Mouse (Mus musculus) kidney, postnatal 0 days (tissue): ENCODE results near the gene Tmem218. TPM values are rescaled to one million over a fixed set of nuclear protein-coding genes. Genes with fewer than 3 reads are reported as not detected.

Experiments used
- ATAC-seq: fragments of 200-750 bp; cut with Nextera tagmentation; replicated peaks from 2 replicates; pipeline ENCODE4 v1.8.0; 2017; ENCODE audit warnings: low read depth, moderate number of reproducible peaks, moderate TSS enrichment, moderate library complexity; ENCODE audit not compliant: low FRiP score
- DNase-seq: peaks from one replicate; pipeline ENCODE4 v3.0.0-alpha.2; 2016; ENCODE audit warnings: low spot score
- H3K27ac ChIP-seq: fragments of 300-500 bp; sonication (generic); 2 replicates; pipeline ENCODE4 v1.5.1; 2014; ENCODE audit warnings: mild to moderate bottlenecking
- H3K27me3 ChIP-seq: fragments of 300-500 bp; sonication (generic); 2 replicates; pipeline ENCODE4 v1.6.1; 2014; ENCODE audit warnings: low read length, mixed read lengths; ENCODE audit not compliant: insufficient read depth
- H3K36me3 ChIP-seq: fragments of 300-500 bp; sonication (generic); 2 replicates; pipeline ENCODE4 v1.6.1; 2014; ENCODE audit warnings: low read length, mixed read lengths; ENCODE audit not compliant: insufficient read depth
- H3K4me1 ChIP-seq: fragments of 300-500 bp; sonication (generic); replicated peaks from 2 replicates; pipeline ENCODE4 v1.6.1; 2014; ENCODE audit warnings: antibody characterized with exemption, low read length, mixed read lengths; ENCODE audit not compliant: insufficient read depth
- H3K4me2 ChIP-seq: fragments of 300-500 bp; sonication (generic); 2 replicates; pipeline ENCODE4 v1.6.1; 2014; ENCODE audit warnings: mild to moderate bottlenecking, low read length, moderate library complexity, mixed read lengths
- H3K4me3 ChIP-seq: fragments of 300-500 bp; sonication (generic); replicated peaks from 2 replicates; pipeline ENCODE4 v1.5.1; 2014; ENCODE audit warnings: low read depth, low read length
- H3K9ac ChIP-seq: fragments of 300-500 bp; sonication (generic); 2 replicates; pipeline ENCODE4 v1.6.1; 2014; ENCODE audit warnings: low read depth, low read length
- H3K9me3 ChIP-seq: fragments of 300-500 bp; sonication (generic); replicated peaks from 2 replicates; pipeline ENCODE4 v1.6.1; 2016; ENCODE audit warnings: low read length, inconsistent platforms, mixed read lengths
- CTCF ChIP-seq: IDR thresholded peaks from 2 replicates; pipeline ENCODE4 v1.5.1; 2016; ENCODE audit warnings: antibody characterized with exemption, low read depth, mild to moderate bottlenecking, moderate library complexity
- WGBS: fragments of 180-500 bp; shearing (Covaris S2); extraction: QIAGEN DNeasy Blood & Tissue Kit; methylation state at CpG from one replicate; pipeline ENCODE4 v1.1.7; 2014; 5-methylcytosine and 5-hydroxymethylcytosine counted together
- polyA plus RNA-seq: library from polyadenylated mRNA; unstranded; fragments of >200 nt; fragmentation: Nextera tagmentation; extraction: Ambion mirVana; gene quantifications from 2 replicates; pipeline ENCODE4 v1.2.1, GENCODE M21; 2015

Gene Tmem218
- polyA plus RNA-seq, result 15.5 and 15.7 TPM in 2 replicates

DNA sequence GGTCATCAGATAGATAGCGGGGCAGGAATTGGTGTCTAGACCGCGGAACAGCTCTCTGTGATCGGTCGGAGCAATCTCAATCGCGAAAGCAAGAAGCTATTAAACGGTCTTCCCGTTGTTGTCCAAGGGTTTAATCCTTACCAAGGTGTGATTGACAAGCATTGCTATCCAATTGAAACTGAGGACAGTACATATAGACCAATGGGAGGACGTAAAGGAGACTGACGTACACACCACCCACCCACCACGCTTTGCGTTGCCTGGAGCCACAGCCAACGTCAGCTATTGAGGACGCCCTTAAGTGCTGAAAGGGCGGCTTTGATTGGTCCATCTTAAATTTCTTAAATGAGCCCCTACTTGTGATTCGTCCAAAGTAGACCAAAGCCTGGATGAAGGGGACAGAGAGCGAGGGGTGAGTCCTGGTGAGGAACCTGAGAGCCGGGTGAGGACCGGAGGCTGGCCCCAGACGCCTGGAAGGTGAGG is at the start of gene Tmem218:
Gene Tmem218 (plus strand): TSS at position 295 of the 483 bp plus-strand sequence.
- ATAC-seq (peak; percentile 100), DNase-seq (peak; percentile 100)
- peak within 1 kb of the TSS; percentile 84 for H3K27ac ChIP-seq
- no peaks in the 10 kb centered on the region for H3K4me1 ChIP-seq
- WGBS, result under 1% methylated on average over 21 of the region's 21 CpGs
- no peaks in the 10 kb centered on the region for H3K9me3 ChIP-seq
- H3K4me2 ChIP-seq, result peak within 1 kb of the TSS; percentile 78
- TF ChIP-seq CTCF, result no peak
- no peaks in the 10 kb centered on the region for H3K36me3 ChIP-seq
- H3K9ac ChIP-seq, result peak within 1 kb of the TSS; percentile 64
- H3K4me3 ChIP-seq, result peak within 1 kb of the TSS; percentile 68
- no peaks in the 10 kb centered on the region for H3K27me3 ChIP-seq

DNA sequence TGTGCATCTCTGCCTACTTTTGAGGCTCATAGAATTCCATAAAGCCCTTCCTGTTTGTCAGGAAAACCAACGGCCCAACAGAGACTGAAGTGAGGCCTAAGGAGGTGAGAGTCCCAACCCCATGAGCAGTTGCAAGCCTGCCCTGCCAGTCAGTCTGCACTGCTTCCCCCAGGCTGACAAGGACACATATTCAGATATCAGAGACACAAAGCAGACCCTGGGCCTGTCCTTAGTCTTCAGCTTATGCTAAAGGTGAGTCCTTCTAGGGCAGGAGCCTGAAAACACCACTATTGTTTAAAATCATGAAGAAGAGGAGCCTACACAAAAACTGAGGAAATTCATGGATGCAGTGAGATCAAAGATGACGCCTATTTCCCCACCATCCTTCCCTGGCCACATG is 47.3 kb upstream of the Tmem218 start:
- DNase-seq (no peak), ATAC-seq (no peak)
- H3K4me2 ChIP-seq, result no peak overlapping the region
- no peak overlapping the region for H3K9ac ChIP-seq
- no peaks in the 10 kb centered on the region for H3K9me3 ChIP-seq
- 79% methylated on average over 2 of the region's 2 CpGs for WGBS
- H3K27me3 ChIP-seq, result no peaks in the 10 kb centered on the region
- no peak overlapping the region for H3K27ac ChIP-seq
- no peaks in the 10 kb centered on the region for H3K4me1 ChIP-seq
- no peak overlapping the region for H3K4me3 ChIP-seq
- H3K36me3 ChIP-seq, result no peaks in the 10 kb centered on the region
- TF ChIP-seq CTCF, result no peak

DNA sequence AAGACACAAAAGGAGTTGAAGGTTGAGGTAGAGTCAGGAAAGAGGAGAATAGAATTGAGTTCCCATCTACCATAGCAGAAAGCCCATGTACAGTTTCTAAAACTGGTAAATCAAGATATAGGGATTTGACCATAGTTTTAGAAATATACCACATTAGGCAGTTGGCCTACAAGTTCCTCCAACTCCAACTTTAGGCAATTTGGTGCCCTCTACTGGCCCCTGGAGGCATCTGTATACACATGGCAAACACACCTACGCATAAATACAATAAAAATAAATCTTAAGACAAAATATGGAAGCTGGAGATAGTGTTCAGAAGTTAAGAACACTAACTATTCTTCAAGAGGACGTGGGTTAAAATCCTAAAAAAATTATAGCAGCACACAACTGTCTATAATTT is 41.1 kb upstream of the Tmem218 start:
- Histone ChIP-seq H3K27ac (no peak overlapping the region), H3K27me3 (no peaks in the 10 kb centered on the region), H3K4me2 (no peak overlapping the region), H3K9me3 (no peaks in the 10 kb centered on the region), H3K36me3 (no peaks in the 10 kb centered on the region), H3K4me1 (no peaks in the 10 kb centered on the region), H3K4me3 (no peak overlapping the region), H3K9ac (no peak overlapping the region)
- DNase-seq, result no peak
- 82% methylated on average over 2 of the region's 2 CpGs for WGBS
- TF ChIP-seq CTCF, result peak; percentile 47; the same call in 1 of the 2 replicates
- ATAC-seq, result no peak

DNA sequence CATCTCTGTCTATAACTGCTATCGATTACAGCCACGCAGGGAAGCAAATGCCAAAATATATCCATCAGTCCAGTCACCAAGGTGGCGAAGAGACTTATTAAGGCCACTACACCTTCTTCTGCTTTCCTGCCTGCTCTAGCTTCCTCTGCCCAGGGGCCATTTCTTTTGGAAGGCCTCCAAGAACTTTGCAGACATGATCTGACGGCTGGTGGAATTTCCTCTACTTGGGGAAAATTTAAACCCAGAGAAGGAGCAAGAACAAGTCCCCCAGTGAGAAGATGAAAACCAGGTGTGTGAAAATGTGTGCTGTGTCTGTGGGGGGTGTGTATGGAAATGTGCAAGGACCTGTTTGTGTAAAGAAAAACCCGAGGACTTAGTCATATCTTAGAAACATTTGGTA is 34.6 kb upstream of the Tmem218 start:
- no peaks in the 10 kb centered on the region for H3K27me3 ChIP-seq
- H3K27ac ChIP-seq, result no peak overlapping the region
- H3K9ac ChIP-seq, result no peak overlapping the region
- 43% methylated on average over 5 of the region's 5 CpGs for WGBS
- no peaks in the 10 kb centered on the region for H3K4me1 ChIP-seq
- no peak overlapping the region for H3K4me2 ChIP-seq
- ATAC-seq, result no peak
- no peaks in the 10 kb centered on the region for H3K9me3 ChIP-seq
- no peak for TF ChIP-seq CTCF
- no peak overlapping the region for H3K4me3 ChIP-seq
- no peaks in the 10 kb centered on the region for H3K36me3 ChIP-seq
- DNase-seq, result no peak

DNA sequence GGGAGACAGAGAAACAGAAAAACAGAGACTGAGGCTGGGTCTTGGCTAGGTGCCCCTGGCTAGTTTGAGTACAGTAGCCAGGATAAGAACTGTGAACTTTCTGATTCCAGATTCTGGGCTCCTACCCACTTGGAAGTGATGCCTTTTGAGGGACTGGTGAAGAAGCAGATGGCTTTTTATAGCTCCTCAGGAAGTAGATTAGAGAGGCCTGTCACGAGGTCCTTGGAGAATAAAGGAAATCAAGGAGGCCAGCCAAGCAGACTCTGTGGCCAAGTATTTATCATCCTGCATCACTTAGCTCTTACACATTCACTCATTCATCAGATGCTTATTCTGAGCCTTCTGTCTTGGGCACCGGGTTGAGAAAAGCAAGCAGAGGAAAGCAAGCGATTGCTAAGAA is 32.0 kb upstream of the Tmem218 start:
- Histone ChIP-seq H3K4me2 (no peak overlapping the region), H3K27ac (no peak overlapping the region), H3K9ac (no peak overlapping the region), H3K4me3 (no peak overlapping the region), H3K36me3 (no peaks in the 10 kb centered on the region), H3K9me3 (no peaks in the 10 kb centered on the region), H3K4me1 (no peaks in the 10 kb centered on the region), H3K27me3 (no peaks in the 10 kb centered on the region)
- WGBS, result 51% methylated on average over 3 of the region's 3 CpGs
- no peak for ATAC-seq
- TF ChIP-seq CTCF, result no peak
- DNase-seq, result no peak

DNA sequence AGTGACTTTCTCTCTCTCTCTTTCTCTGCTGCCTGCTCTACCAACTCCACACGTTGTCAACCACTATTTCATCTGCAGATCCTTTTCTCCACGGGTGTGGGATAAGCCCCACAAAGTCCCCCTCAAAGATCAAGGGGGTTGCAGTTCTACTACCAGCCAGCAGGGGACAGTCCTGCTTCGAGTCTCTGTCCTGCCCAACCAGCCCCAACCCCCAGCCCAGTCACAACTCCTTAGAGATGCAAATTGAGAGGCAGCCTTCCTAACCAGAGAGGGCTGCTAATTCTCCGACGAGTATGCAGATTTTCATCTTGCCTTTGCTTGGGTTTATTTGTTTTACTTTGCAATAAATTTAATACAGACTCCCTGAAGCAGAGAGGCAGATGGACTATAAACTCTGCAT is 30.9 kb upstream of the Tmem218 start:
- no peak for ATAC-seq
- Histone ChIP-seq H3K9me3 (no peaks in the 10 kb centered on the region), H3K4me1 (no peaks in the 10 kb centered on the region), H3K4me2 (no peak overlapping the region), H3K4me3 (no peak overlapping the region), H3K27ac (no peak overlapping the region), H3K9ac (no peak overlapping the region), H3K36me3 (no peaks in the 10 kb centered on the region), H3K27me3 (no peaks in the 10 kb centered on the region)
- TF ChIP-seq CTCF, result peak; percentile 91
- 2% methylated on average over 5 of the region's 5 CpGs for WGBS
- DNase-seq, result peak; percentile 77

DNA sequence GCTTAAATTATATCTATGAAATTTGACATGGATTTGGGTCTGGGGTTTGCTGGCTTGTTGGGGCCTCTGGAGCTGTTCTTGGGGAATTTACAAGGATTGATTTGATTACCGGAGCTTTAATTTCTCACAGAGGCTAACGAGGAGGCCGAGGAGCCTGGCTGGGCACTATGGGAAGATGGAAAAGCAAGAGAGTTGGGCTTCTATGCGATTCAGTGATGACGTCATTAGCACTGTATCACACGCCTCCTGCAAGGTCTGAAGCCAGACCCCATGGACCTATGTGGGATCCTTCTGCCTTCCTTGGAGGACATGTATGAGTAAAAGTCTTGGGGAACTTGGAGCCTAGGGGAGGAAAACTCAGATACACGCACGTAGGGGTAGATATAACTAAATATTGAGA is 30.5 kb upstream of the Tmem218 start:
- Histone ChIP-seq H3K27ac (no peak overlapping the region), H3K4me3 (no peak overlapping the region), H3K9ac (no peak overlapping the region), H3K4me1 (no peaks in the 10 kb centered on the region), H3K27me3 (no peaks in the 10 kb centered on the region), H3K36me3 (no peaks in the 10 kb centered on the region), H3K9me3 (no peaks in the 10 kb centered on the region), H3K4me2 (no peak overlapping the region)
- no peak for TF ChIP-seq CTCF
- ATAC-seq, result no peak
- 55% methylated on average over 8 of the region's 8 CpGs for whole genome bisulfite sequencing
- no peak for DNase-seq
